Mouse (Mus musculus): ENCODE results near the gene Med25.

Gene Med25

GRCm38 (mm10) chr7:44864595-44865542, 27.6 kb downstream of the Med25 start:
- intact Hi-C loops (cut with DNase I): no loop called here

- intact Hi-C loops (cut with DNase I): no loop called here
These were observed 28.5 kb downstream of the Med25 start for GRCm38 (mm10) chr7:44863982-44864494.

- intact Hi-C loops (cut with DNase I): no loop called here
These were observed 29.3 kb downstream of the Med25 start for GRCm38 (mm10) chr7:44863210-44863609.

- intact Hi-C loops (cut with DNase I): no loop called here
These were observed 30.1 kb downstream of the Med25 start for GRCm38 (mm10) chr7:44862434-44862833.

- intact Hi-C loops (cut with DNase I): no loop called here
These were observed 31.1 kb downstream of the Med25 start for GRCm38 (mm10) chr7:44861429-44861816.

GRCm38 (mm10) chr7:44860576-44861428, 31.7 kb downstream of the Med25 start:
- intact Hi-C loops (cut with DNase I): no loop called here

- intact Hi-C loops (cut with DNase I): loop anchor here (5.0 kb wide), 1 partner anchor 32 kb away; the partner anchor contains the start of gene Med25
These were observed 32.6 kb downstream of the Med25 start for GRCm38 (mm10) chr7:44859896-44860295.

GRCm38 (mm10) chr7:44857905-44858304, 34.6 kb downstream of the Med25 start:
- intact Hi-C loops (cut with DNase I): loop anchor here (5.0 kb wide), 1 partner anchor 34 kb away; the partner anchor contains the start of gene Med25

- intact Hi-C loops (cut with DNase I): loop anchor here (5.0 kb wide), 1 partner anchor 35 kb away; the partner anchor contains the start of gene Med25
These were observed 35.4 kb downstream of the Med25 start, which contains the start of gene Pnkp for GRCm38 (mm10) chr7:44857042-44857552. Gene Pnkp, plus strand, starts transcription at chr7:44857139.

- intact Hi-C loops (cut with DNase I): loop anchor here (5.0 kb wide), 1 partner anchor 36 kb away; the partner anchor contains the start of gene Med25
These were observed 36.1 kb downstream of the Med25 start for GRCm38 (mm10) chr7:44856265-44856916.

- intact Hi-C loops (cut with DNase I): loop anchor here (5.0 kb wide), 1 partner anchor 37 kb away; the partner anchor contains the start of gene Med25
These were observed 37.5 kb downstream of the Med25 start for GRCm38 (mm10) chr7:44855036-44855435.

GRCm38 (mm10) chr7:44854356-44855031, 38.0 kb downstream of the Med25 start:
- intact Hi-C loops (cut with DNase I): loop anchor here (5.0 kb wide), 1 partner anchor 38 kb away; the partner anchor contains the start of gene Med25

GRCm38 (mm10) chr7:44853596-44854355, 38.7 kb downstream of the Med25 start:
- intact Hi-C loops (cut with DNase I): no loop called here

- intact Hi-C loops (cut with DNase I): no loop called here
These were observed 39.4 kb downstream of the Med25 start for GRCm38 (mm10) chr7:44853065-44853464.

GRCm38 (mm10) chr7:44852259-44853027, 40.1 kb downstream of the Med25 start:
- intact Hi-C loops (cut with DNase I): no loop called here

GRCm38 (mm10) chr7:44851625-44852234, 40.8 kb downstream of the Med25 start:
- intact Hi-C loops (cut with DNase I): no loop called here

GRCm38 (mm10) chr7:44850789-44851624, 41.5 kb downstream of the Med25 start:
- intact Hi-C loops (cut with DNase I): no loop called here

Data from adrenal gland (tissue).